Mouse (Mus musculus) olfactory bulb, adult 2 months (tissue): ENCODE results near the gene Prickle1.

Source experiments
- CTCF ChIP-seq: fragments of 200-500 bp; IDR thresholded peaks from 2 replicates; pipeline ENCODE4 v1.5.1; 2012; ENCODE audit warnings: low read depth, mild to moderate bottlenecking, low read length, moderate library complexity; ENCODE audit not compliant: insufficient read depth
- POLR2A ChIP-seq: fragments of 200-500 bp; IDR thresholded peaks from 2 replicates; pipeline ENCODE4 v1.6.1; 2012; ENCODE audit warnings: mild to moderate bottlenecking, low read depth, low read length, moderate library complexity; ENCODE audit not compliant: insufficient read depth

GRCm38 (mm10) chr15:93456005-93456404 lies 139.7 kb downstream of the Prickle1 start:
- TF ChIP-seq POLR2A = no peak
- TF ChIP-seq CTCF = no peak
